Mouse (Mus musculus) retina, postnatal 1 day (tissue): ENCODE data around the gene Diexf.

Source experiments
- DNase-seq: peaks from one replicate; pipeline ENCODE4 v3.0.0-alpha.2; 2012

Gene Diexf

DNA sequence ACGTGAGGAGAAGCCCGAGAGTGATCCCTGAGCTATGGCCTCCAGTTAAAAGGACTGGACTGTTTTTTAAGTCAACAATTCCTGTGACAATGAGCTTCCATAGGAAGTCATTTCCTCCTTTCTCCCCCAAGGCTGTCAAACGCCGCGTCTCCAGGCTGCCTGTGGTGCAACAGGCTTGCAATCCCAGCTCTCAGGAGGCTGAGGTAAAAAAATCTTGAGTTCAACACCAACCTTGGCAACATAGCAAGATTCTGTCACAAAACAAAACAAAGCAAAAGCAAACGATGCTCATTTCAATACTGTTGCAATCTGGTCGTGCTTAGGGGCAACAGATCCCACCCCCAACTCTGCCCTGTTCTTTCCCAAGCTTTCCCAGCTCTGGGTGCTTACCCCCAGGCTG, 8.0 kb upstream of the Diexf start:
- no peak for DNase-seq

DNA sequence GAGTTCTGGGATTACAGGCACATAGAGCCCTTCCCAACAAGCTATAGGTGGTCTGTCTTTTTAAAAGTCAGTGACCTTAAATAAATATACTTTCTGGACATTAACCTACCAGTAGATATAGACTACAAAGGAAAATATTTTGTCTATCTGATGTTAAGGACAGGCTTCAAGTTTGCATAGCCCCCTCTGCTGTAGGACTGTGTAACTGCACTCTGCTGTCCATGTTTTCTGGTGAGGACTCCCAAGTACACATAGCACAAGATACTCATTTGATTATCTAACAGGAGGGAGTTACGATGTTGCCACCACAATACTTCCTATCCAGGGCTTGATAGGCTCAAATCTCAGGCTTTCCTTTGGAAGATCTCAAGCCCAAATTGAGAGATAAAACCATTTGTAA, 3.7 kb upstream of the Diexf start:
- DNase-seq, result no peak

DNA sequence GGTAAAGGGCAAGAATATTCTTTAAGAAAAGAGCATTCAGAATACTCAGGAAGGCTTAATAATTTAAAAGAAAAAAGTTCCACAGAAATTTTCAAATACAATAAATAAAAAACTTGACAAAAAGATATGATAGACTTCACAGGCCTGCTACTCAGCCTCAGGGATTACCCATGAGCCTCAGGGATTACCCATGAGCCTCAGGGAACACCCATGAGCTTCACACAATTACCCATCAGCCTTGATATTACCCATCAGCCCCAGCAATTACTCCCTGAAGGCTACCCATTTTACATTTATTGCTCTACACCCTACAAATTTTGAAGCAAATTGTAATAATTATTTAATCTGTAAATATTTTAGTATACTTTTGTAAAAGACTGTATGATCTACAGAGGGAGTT, 2.3 kb upstream of the Diexf start:
- DNase-seq, result no peak

DNA sequence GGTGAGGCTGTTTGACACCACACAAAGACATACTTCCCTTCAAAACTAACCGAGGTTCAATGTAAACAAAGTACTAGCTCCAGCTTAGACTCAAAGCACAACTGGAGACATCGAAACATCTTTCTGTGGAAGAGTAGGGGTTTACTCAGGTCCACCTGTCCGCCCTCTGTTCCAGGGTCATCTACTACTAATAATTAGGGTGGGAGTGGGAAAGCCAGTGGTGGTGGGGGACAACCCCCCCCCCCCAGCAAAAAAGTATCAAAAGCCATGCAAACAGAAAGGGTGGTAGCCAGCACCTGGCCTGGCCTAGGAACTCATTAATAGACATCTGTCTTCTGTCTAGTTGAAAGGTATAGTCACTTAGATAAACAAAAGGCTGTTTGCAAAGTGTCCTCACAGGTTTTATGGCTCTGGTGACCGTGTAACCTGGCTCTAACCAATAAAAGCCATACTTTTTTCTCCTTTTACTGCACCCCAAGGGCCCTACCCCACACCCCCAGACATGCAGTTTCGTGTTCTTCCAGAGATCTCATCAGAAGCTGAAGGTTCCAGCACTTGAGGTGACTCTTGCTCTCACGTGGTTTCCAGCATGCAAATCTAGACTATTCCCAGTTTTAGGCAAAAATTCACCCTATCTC, 1.4 kb upstream of the Diexf start:
- no peak for DNase-seq

DNA sequence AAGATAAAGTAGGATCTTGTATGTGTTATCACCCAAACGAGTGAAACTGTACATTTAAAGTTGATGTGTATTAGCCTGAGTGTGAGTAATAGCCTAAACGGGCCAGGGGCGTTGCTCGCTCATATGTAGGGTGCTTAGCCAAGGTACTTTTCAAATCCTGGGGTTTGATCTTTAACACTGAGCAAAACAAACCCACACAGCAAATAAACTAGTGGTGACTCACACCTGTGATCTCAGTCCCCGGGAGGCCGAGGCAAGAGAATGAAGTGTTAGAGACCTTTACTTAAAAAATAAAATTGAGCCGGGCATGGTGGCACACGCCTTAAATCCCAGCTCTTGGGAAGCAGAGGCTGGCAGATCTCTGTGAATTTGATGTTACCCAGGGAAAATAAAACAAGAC, 767 bp upstream of the Diexf start:
- no peak for DNase-seq

DNA sequence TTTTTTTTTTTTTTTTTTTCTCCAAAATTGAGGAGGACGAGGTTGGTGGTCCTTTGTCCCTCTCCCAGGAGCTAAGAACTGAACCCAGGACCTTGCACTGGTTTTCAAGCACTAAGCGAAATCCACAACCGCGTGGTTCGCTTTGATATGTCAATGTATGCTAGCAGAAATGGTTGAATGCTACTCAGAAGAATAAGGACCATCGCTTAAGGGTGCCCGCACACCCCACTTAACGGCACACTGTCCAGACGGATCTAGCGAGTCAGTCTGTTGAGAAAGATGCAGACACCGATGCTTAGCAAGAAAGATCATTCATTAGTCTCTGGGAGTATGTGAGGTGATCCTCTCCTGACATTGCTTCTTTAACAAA, 369 bp upstream of the Diexf start:
- DNase-seq, result no peak

DNA sequence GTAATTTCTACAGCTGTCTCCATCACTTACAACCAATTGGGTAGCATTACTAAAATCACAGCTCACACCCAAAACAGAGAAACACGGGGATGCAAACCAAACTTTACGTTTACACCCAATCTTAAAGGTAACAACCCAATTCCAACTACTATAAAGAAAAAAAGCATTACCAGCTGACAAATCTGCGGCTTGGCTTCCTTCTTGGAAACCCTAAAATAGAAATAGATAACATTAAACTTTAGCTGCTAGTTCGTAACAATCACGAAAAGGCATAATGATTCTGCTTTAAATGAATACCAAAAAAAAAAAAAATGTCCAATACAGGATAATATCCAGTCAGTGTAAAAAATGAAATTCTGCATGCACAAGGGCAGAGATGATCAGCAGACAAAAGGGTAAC, 751 bp downstream of the Diexf start:
- no peak for DNase-seq

DNA sequence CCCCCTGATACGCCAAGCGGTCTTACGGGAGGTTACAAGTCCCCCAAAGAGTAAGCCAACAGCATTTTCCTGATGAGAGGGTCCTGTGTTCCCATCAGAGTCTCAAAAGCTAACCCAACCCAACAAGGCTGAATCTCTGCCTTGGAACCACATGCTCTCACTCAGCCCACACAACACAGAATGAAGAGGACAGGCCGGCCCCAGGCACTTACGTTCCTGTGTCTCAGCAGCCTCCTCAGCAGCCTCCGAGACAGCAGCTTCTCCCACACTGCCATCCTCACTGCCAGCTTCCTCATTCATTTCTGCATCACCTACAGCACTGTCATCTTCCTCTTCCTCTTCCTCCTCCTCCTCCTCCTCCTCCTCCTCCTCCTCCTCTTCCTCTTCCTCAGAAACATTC, 2.0 kb downstream of the Diexf start:
- no peak for DNase-seq

DNA sequence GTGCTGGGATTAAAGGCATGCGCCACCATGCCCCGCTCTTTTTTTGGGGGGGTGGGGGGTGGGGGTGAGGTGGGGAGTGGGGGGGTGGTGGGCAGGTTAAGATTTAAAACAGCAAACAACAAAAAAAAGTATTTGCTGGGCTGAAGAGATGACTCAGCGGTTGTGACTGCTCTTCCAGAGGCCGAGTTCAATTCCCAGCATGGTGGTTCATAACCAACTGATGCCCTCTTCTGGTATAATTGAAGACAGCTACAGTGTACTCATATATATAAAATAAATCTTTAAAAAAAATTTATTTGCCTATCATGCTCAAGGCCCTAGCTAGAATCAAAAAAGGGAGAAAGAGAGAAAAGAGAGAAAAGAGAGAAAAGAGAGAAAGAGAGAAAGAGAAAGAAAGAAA, 4.2 kb downstream of the Diexf start:
- no peak for DNase-seq

DNA sequence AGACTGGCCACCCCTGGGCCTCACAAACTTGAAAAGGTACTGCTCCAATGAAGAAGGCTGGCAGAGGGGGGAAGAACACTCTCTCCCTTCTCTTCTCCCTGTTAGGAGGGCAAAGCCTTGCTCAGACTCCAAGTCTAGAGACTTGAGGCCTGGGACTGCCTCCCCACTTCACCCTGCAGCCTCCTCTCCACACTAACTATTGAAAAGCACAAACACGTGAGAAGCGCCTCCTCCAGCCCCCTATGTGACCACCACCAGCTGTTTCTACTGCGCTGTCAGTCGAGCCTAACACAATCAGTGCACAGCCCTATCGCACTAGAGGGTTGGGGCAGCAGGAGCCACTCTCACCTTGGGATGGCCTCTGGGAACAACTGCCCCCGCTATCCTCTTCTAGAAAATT, 6.8 kb downstream of the Diexf start:
- no peak for DNase-seq

DNA sequence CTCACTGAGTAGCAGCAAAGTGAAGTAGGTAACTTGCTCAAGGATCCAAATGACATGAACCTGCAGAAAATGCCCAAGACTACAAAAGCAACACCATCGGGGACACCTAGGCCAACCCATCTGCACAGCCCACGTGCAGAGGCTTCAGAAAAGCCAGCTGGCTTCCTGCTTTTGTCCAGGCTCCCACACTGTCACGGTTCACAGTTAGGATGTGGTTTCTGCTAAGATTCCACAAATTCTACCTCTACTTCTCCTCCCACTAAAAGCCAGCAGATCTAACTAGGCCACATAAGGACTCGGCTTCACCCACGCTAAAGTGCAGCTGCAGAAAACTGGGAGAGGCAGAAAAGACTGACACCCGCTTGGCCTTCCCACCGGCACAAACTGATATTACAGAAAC, 7.3 kb downstream of the Diexf start:
- no peak for DNase-seq

DNA sequence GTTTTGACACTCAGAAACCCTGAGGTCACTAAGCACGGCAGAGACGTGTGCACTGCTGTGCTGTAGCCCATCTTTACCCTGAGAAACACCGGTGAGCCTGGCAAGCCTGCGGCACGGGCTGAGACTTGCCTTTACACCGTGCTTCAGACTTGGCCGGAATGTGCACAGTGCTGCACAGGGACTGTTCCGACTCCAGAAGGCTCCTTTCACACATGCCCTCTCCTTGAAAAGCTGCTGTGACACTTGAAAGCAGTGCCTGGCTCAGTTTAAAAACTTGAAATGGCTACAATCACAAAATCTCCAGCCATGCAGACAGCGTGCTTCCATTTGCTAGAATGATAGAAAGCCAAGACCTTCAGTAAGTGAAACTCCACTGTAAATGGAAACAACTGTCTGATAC, 18.0 kb downstream of the Diexf start:
- no peak for DNase-seq

DNA sequence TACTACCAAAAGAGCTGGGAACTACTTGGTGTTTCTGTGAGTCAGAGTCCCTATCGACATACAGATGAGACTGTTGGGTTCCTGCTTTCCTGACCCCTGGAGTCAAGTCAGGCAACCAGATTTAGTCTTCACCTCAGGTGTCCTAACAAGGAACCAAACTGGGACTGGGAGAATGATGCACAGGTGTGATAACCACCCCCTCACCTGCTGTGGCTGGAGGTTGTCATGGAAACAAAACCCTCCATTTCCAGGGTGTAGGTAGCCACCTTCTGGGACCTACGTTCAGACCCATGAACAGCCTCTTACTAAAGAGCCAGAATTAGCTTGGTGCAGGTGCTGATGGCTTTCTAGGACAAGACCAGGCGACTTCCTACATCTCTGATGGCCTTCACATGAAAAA, 27.1 kb downstream of the Diexf start:
- no peak for DNase-seq

DNA sequence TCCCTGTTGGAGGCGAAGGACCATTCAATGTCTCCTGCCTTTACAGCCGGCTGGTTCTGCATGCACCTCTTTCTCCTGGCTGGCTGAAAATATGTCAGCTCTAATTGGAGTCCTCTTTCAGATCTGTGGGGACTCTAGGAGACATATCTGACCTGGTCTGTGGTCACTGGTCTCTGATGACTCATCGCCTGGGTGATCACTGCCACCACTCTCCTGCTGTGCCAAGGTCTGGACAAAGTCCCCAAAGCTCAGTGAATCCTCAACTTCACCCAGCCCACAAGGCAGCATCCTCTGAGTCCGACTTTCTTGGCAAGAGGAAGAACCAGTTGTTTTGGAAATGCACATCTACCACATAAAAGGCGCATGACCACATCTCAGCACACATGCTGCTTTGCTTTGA, 27.5 kb downstream of the Diexf start:
- no peak for DNase-seq

DNA sequence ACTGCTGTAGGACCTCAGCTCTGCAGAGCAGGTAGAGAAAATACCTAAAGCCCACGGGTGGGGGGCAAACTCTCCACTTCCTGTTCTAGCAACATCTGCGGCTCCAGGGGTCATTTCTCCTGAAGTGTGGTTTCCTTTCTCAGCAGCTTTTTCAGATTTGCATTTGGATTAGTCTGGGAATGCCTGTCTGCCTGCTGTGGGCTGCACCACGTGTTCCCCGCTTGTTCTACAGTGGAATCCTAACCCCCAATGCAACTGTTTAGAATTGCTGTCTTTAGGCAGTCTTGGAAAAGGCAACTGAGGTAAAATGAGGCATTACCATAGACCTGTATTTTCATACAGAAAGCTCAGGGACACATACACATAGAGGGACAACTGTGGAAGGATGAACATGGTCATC, 28.0 kb downstream of the Diexf start:
- no peak for DNase-seq

DNA sequence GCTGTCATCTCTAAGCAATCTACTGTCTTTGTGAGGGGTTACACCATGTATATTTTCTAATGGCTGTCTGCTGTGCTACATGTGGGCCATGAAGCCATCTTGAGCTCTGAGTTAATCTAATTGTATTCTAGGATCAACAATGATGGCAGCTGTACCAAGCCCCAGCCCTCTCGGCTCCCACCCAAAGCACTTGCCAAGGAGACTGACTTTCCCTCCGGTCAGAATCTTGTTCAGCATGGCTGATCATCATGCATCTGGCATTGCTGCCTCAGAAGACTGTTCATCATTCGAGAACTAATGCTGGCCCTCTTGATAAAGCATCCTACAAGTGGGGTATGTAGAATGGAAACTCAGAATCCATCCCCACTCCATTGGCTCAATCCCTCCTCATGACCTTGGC, 31.1 kb downstream of the Diexf start:
- DNase-seq, result no peak

DNA sequence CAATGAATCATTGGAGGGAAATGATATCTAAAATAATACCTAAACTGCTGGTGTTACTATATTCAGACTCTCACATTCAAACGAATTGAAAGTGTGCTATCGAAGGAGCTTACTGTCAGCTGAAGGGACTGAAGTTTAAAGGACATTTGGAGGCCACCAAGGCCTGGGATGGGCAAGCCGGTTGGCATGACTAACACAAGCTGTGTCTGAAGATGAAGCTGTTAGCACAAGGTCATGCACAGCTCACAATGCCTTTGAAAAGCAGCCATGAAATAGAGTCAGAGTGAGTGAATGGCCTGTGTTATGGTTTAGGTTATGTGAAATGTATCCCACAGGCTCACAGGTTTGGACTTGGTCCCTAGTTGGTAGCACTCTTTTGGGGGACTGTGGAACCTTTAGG, 36.5 kb downstream of the Diexf start:
- DNase-seq, result no peak

DNA sequence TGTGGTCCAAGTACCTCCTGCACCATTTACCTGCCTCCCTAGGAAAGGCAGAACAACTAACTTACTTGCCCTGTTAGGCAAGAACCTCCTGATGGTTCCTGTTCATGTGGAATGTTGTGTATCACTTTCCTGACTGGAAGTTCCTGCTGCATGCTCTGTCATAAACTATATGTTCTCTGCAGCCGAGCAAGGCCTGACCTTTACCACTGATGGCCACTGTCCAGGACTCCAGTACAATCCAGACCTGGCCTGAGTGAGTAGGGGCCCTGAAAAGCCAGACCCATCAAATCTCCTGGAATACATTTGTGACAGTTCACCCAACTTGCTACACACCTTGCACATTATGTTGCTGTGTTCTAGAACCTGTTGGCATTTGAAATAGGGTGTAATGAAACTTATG, 37.3 kb downstream of the Diexf start:
- DNase-seq, result no peak

DNA sequence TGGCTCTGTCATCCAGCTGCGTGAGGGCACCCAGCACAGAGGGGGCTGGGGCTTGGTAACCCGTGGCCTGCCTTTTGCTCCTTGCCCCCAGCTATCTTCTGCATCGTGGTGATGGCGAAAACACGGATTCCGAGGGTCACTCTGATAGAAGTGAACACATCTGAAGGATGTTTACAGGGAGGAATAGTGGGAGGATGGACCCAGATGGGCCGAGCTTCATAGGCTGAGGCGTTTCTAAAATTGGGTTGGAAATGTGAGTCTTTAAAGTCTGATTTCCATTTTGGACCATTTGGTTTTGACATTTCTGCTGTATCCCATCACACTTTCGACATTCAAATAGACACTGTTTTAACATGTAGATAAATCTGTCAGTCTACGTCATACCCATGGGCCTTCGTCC, 39.2 kb downstream of the Diexf start:
- DNase-seq, result no peak

DNA sequence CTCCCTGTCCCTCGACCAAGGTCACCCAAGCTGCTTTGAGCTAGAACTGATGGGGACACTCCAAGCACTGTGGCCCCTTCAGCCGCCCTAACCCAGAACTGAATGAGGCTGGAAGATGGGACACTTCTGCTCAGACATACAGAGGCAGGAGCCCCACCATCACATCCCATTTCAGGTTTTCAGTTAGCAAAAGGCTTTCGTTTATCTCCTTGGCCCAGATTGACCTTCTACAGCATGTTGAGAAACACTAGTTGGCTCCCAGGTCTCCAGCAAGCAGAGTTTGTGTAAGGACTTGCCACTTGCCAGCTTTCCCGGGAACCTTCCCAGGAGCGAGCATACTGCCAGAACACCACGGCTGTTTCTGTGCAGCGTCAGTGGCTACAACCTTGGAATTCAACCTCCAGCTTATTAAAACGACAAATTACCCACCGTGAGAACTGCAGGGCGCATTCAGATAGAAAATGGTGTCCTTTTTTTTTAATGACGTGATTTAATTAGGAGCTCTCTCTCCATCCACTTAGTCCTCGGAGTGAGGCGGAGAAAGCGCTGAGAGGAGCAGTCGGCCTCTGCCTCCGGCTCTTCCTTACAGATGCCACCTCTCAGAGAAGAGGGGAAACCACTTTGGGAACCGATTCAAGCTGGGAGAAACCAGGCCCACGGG, 39.7 kb downstream of the Diexf start:
- DNase-seq, result peak; percentile 22

DNA sequence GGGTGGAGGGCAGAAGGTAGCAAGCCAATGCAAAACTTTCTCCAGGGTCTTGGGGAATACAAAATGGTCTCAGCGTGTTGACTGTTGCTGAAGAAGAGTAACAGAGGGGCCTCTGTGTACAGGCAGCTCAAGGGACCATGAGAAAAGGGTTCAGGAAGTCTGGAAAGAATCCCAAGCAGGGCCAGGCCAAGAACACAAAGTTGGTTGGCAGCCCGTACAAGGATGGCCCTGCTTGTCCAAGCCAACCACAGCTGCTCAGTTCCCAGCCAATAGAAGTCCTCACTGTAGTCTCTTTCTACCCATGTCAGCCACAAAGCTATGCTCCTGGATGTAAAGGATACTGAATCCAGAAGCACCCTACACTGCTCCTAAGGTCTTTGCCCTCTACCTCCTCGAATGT, 40.4 kb downstream of the Diexf start:
- no peak for DNase-seq

DNA sequence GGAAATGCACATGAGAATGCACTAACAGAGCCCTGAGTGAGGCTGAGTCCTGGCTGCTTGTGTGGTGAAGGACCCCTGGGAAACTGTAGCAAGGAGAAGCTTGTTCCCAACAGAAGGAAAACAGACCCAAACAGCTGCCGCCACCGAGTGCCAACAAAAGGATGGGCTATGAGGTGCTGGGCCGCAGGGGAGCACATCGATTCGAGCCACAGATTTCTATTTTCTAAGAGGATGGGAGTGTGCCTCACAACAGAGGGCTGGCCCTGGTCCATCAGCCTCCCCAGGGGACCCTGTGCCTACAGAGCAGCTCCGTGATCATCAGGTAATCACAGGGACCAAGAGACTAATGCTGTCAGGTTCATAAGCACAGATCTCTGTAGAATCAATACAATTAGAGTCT, 40.9 kb downstream of the Diexf start:
- DNase-seq, result no peak

DNA sequence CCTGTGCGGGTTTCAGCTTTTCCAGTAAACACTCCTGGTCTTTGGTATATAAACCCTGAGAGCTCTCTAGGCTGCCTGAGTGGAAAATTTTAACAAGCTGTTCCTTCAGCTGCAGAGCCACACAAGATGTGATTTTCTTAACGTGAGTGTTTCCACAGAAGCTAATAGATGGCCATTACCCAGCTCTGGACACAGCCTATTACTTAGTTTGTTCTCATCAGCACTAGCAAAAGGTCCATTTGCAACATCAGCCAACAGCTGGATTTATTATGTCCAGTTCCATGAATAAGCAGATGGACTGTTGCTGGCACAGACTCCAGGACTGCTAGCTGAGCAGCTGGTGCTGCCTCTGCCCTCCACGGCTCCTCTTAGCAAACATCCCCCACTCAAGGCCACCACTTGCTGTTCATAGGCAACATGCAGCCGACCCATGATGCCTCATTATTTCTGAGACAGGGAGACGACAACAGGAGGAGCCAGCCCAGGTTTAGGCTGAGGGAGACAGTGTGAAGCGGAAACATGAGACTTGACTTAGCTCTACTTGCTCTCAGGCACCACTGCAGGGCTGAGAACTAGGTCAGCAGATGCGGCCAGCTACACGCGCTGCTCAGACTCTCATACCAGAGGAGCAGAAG, 43.1 kb downstream of the Diexf start:
- DNase-seq, result peak; percentile 79

DNA sequence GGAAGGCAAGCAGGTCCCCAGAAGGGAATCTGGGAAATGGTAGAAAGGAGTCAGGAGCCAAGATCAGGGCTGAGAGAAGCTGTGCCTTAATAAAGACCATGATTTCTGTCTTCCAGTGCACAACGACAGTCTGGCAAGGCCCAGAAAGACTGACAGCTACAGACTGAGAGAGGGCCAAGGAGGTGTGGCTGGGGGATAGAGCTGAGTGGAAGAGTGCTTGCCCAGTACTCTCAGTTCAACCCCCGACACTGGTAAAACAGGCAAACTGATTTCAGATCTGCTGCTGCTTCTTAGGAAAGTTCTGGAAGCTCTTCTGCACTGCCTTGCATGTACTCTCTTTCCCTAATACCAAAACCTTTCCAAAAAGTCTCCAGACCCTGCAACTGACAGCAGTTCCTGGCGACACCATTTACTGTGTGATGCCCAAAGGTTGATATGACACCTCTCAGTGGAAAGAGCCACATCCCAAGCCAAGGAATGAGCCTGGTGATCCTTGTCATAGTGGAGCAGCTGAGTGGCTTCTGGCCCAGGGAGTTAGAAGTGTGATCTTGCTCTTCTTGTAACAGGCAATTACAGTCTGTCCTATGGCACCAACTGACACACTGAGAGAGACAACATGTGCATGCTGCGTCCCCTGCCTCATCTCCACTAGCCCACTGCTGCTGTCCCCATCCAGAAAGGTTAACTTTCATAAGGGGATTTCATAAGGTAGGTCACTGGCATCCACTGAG, 43.8 kb downstream of the Diexf start:
- no peak for DNase-seq
